Mouse (Mus musculus) small intestine, adult 2 months (tissue): ENCODE results near the gene Slc35b2.

Source experiments
- CTCF ChIP-seq: fragments of 200-500 bp; IDR thresholded peaks from 2 replicates; pipeline ENCODE4 v1.5.1; 2012; ENCODE audit warnings: low read depth, mild to moderate bottlenecking, control low read depth, inconsistent platforms, low read length, moderate library complexity, mixed read lengths; ENCODE audit not compliant: insufficient replicate concordance, insufficient read length; ENCODE audit errors: extremely low read depth
- POLR2A ChIP-seq: fragments of 200-500 bp; IDR thresholded peaks from 2 replicates; pipeline ENCODE4 v1.6.1; 2012; ENCODE audit warnings: low read depth, mild to moderate bottlenecking, control low read depth, inconsistent platforms, low read length, moderate library complexity

DNA sequence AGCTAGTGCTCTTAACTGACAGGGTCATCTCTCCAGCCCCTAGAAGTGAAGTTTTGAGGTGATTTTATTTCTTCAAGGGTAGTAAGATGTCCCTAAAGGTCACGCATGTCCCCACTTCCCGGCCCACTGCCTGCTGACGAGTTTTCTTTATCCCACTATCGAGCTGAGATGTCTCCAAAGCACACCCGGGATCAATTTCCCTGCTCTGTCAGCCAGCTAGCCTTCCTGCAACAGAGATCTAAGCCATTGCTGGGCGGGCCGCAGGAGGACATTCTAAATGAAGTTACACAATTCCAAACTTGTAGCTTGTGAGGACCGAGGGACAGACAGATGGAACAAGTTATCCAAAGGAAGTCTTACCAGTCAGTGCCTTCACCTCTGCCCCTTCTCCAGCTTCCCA lies 36.6 kb downstream of the Slc35b2 start:
- TF ChIP-seq CTCF (no peak), POLR2A (no peak)
